Comparison of ENCODE assay signal across 10 mouse cellular contexts in the genomic region with DNA sequence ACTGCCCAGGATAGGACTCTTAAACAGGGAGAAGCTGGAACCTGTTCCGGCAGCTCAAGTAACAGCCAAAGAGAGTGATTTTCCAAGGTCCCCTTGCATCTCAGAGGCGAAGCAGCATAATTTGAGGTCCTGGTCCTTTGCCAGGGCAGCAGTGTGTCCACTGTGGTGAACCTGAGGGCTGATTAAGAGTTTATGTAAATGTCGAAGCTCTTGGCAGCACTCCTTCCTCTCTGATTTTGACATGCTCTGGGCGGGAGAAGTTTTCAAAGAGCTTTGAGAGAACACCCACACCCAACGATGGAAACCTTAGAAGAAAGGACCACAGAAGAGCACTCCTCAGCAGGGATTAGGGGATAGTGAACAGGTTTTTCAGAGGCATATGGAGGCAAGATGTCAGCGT.
A peak's percentile ranks its signal among the peaks of the same experiment; 100 is the strongest.
DNase-seq lines count a peak whose midpoint lies in the region; ATAC-seq and TF ChIP-seq lines count a peak whose summit lies in the region.
"Had no signal": no experiment of that assay in that cellular context is flagged by ENCODE, and none has a peak within 500 bp of the region (broad histone marks: within the 10 kb centered on the region; RNA-seq: fewer than 3 reads in every experiment).

No protein-coding gene starts in this region.

- 30% methylated on average over 6 of the region's 6 CpGs for WGBS in forebrain, embryonic 14.5 days
- WGBS in forebrain, embryonic 13.5 days: 60% methylated on average over 6 of the region's 6 CpGs
- 47% methylated on average over 6 of the region's 6 CpGs for WGBS in limb, embryonic 14.5 days
- WGBS in limb, embryonic 10.5 days: 76% methylated on average over 6 of the region's 6 CpGs
- 29% methylated on average over 6 of the region's 6 CpGs for WGBS in heart, postnatal 0 days
- 33% methylated on average over 6 of the region's 6 CpGs for WGBS in limb, embryonic 15.5 days
- 53% methylated on average over 6 of the region's 6 CpGs for WGBS in midbrain, embryonic 14.5 days

- no peaks in the 10 kb centered on the region for H3K9me3 ChIP-seq in forebrain, embryonic 14.5 days (replicated peaks; ENCODE audit: control insufficient read depth, low read length)
- H3K9me3 ChIP-seq in forebrain, embryonic 13.5 days (replicated peaks): no peaks in the 10 kb centered on the region
- no peaks in the 10 kb centered on the region for H3K9me3 ChIP-seq in limb, embryonic 14.5 days (ENCODE audit: control insufficient read depth, low read length)
- H3K9me3 ChIP-seq in limb, embryonic 10.5 days (replicated peaks): no peaks in the 10 kb centered on the region
- no peaks in the 10 kb centered on the region for H3K9me3 ChIP-seq in heart, postnatal 0 days (replicated peaks; ENCODE audit: control insufficient read depth, low read length)
- no peaks in the 10 kb centered on the region for H3K9me3 ChIP-seq in limb, embryonic 15.5 days
- no peaks in the 10 kb centered on the region for H3K9me3 ChIP-seq in midbrain, embryonic 14.5 days (ENCODE audit: control insufficient read depth, low read length)

- no peak overlapping the region for H3K4me3 ChIP-seq in forebrain, embryonic 14.5 days (ENCODE audit: low read depth, low read length)
- no peak overlapping the region for H3K4me3 ChIP-seq in forebrain, embryonic 13.5 days
- H3K4me3 ChIP-seq in limb, embryonic 14.5 days (replicated peaks; ENCODE audit: low read length): no peak overlapping the region
- H3K4me3 ChIP-seq in limb, embryonic 10.5 days: no peak overlapping the region
- no peak overlapping the region for H3K4me3 ChIP-seq in heart, postnatal 0 days (ENCODE audit: low read depth, low read length)
- no peak overlapping the region for H3K4me3 ChIP-seq in limb, embryonic 15.5 days
- H3K4me3 ChIP-seq in midbrain, embryonic 14.5 days (replicated peaks; ENCODE audit: low read depth, low read length): no peak overlapping the region
- H3K4me3 ChIP-seq: erythroblast, embryonic 14.5 days had no signal

- TF ChIP-seq POLR2A in limb, embryonic 14.5 days (IDR thresholded peaks at IDR 0.05; ENCODE audit: borderline replicate concordance, extremely low read depth, insufficient read depth, insufficient read length): no peak

- no peak overlapping the region for H3K27ac ChIP-seq in forebrain, embryonic 14.5 days (ENCODE audit: low read depth, low read length)
- no peak overlapping the region for H3K27ac ChIP-seq in forebrain, embryonic 13.5 days
- H3K27ac ChIP-seq in limb, embryonic 14.5 days (replicated peaks; ENCODE audit: low read depth, low read length): no peak overlapping the region
- no peak overlapping the region for H3K27ac ChIP-seq in limb, embryonic 10.5 days
- H3K27ac ChIP-seq in heart, postnatal 0 days (ENCODE audit: low read depth): peak overlapping the region; percentile 66
- H3K27ac ChIP-seq in limb, embryonic 15.5 days: peak overlapping the region; percentile 50; the same call in 1 of the 2 replicates
- no peak overlapping the region for H3K27ac ChIP-seq in midbrain, embryonic 14.5 days (replicated peaks; ENCODE audit: low read depth, low read length)

- no peaks in the 10 kb centered on the region for H3K36me3 ChIP-seq in forebrain, embryonic 14.5 days (ENCODE audit: control insufficient read depth, insufficient read depth, low read length)
- H3K36me3 ChIP-seq in forebrain, embryonic 13.5 days (ENCODE audit: poor library complexity, severe bottlenecking): no peaks in the 10 kb centered on the region
- no peaks in the 10 kb centered on the region for H3K36me3 ChIP-seq in limb, embryonic 14.5 days (ENCODE audit: control insufficient read depth, insufficient read depth, low read length)
- no peaks in the 10 kb centered on the region for H3K36me3 ChIP-seq in limb, embryonic 10.5 days
- no peaks in the 10 kb centered on the region for H3K36me3 ChIP-seq in heart, postnatal 0 days (replicated peaks; ENCODE audit: control insufficient read depth, insufficient read depth, low read length)
- no peaks in the 10 kb centered on the region for H3K36me3 ChIP-seq in limb, embryonic 15.5 days
- no peaks in the 10 kb centered on the region for H3K36me3 ChIP-seq in midbrain, embryonic 14.5 days (ENCODE audit: control insufficient read depth, insufficient read depth, low read length)

- TF ChIP-seq CTCF in heart, postnatal 0 days (IDR thresholded peaks at IDR 0.05; ENCODE audit: low read depth): no peak

- peak; percentile 67 for DNase-seq in forebrain, embryonic 14.5 days (ENCODE audit: low spot score)
- DNase-seq in limb, embryonic 14.5 days (ENCODE audit: low spot score): peak; percentile 49
- no peak for DNase-seq in limb, embryonic 10.5 days (ENCODE audit: low spot score)
- DNase-seq in heart, postnatal 0 days (ENCODE audit: low spot score): peak; percentile 60
- no peak for DNase-seq in midbrain, embryonic 14.5 days
- no peak for DNase-seq in left cerebral cortex, adult 9 months (ENCODE audit: low spot score in 2 of 2)
- DNase-seq: lung, postnatal 4 days had no signal

- no peak overlapping the region for H3K4me2 ChIP-seq in forebrain, embryonic 14.5 days (ENCODE audit: low read length)
- no peak overlapping the region for H3K4me2 ChIP-seq in forebrain, embryonic 13.5 days
- no peak overlapping the region for H3K4me2 ChIP-seq in limb, embryonic 14.5 days (replicated peaks; ENCODE audit: low read depth, low read length, severe bottlenecking)
- no peak overlapping the region for H3K4me2 ChIP-seq in heart, postnatal 0 days (ENCODE audit: low read depth, low read length)
- no peak overlapping the region for H3K4me2 ChIP-seq in limb, embryonic 15.5 days
- H3K4me2 ChIP-seq in midbrain, embryonic 14.5 days (ENCODE audit: low read length): no peak overlapping the region

- no peaks in the 10 kb centered on the region for H3K27me3 ChIP-seq in forebrain, embryonic 14.5 days (replicated peaks; ENCODE audit: control insufficient read depth, insufficient read depth, low read length)
- no peaks in the 10 kb centered on the region for H3K27me3 ChIP-seq in forebrain, embryonic 13.5 days
- no peaks in the 10 kb centered on the region for H3K27me3 ChIP-seq in limb, embryonic 14.5 days (ENCODE audit: control insufficient read depth, insufficient read depth, low read length)
- H3K27me3 ChIP-seq in limb, embryonic 10.5 days (ENCODE audit: low read depth, poor library complexity, severe bottlenecking): peaks cover 15% of the 10 kb centered on the region; the same call in 1 of the 2 replicates
- no peaks in the 10 kb centered on the region for H3K27me3 ChIP-seq in heart, postnatal 0 days (ENCODE audit: control insufficient read depth, insufficient read depth, low read length)
- no peaks in the 10 kb centered on the region for H3K27me3 ChIP-seq in limb, embryonic 15.5 days
- H3K27me3 ChIP-seq in midbrain, embryonic 14.5 days (ENCODE audit: control insufficient read depth, insufficient read depth, low read length): no peaks in the 10 kb centered on the region

- no peak for ATAC-seq in forebrain, embryonic 14.5 days
- no peak for ATAC-seq in forebrain, embryonic 13.5 days
- ATAC-seq in limb, embryonic 14.5 days (ENCODE audit: low FRiP score, low read depth): no peak
- no peak for ATAC-seq in heart, postnatal 0 days (ENCODE audit: insufficient read depth, low read depth)
- no peak for ATAC-seq in limb, embryonic 15.5 days (ENCODE audit: insufficient number of reproducible peaks, low FRiP score, low TSS enrichment, low read depth)
- ATAC-seq in midbrain, embryonic 14.5 days (ENCODE audit: low FRiP score, low TSS enrichment): no peak

- H3K9ac ChIP-seq in forebrain, embryonic 14.5 days (ENCODE audit: low read length): no peak overlapping the region
- H3K9ac ChIP-seq in forebrain, embryonic 13.5 days: no peak overlapping the region
- no peak overlapping the region for H3K9ac ChIP-seq in limb, embryonic 14.5 days (ENCODE audit: low read depth, low read length, severe bottlenecking)
- H3K9ac ChIP-seq in heart, postnatal 0 days (replicated peaks; ENCODE audit: low read depth, low read length): no peak overlapping the region
- no peak overlapping the region for H3K9ac ChIP-seq in limb, embryonic 15.5 days
- H3K9ac ChIP-seq in midbrain, embryonic 14.5 days (replicated peaks; ENCODE audit: low read length): no peak overlapping the region

- no peak for TF ChIP-seq EP300 in heart, postnatal 0 days (IDR thresholded peaks at IDR 0.05; ENCODE audit: low read depth)

- peaks cover 12% of the 10 kb centered on the region for H3K4me1 ChIP-seq in forebrain, embryonic 14.5 days (ENCODE audit: control insufficient read depth, insufficient read depth, low read length)
- H3K4me1 ChIP-seq in forebrain, embryonic 13.5 days: peaks cover 29% of the 10 kb centered on the region
- peaks cover 36% of the 10 kb centered on the region for H3K4me1 ChIP-seq in limb, embryonic 14.5 days (ENCODE audit: control insufficient read depth, insufficient read depth, low read length)
- H3K4me1 ChIP-seq in limb, embryonic 10.5 days: peaks cover 33% of the 10 kb centered on the region
- peaks cover 48% of the 10 kb centered on the region for H3K4me1 ChIP-seq in heart, postnatal 0 days (ENCODE audit: control insufficient read depth, insufficient read depth)
- peaks cover 39% of the 10 kb centered on the region for H3K4me1 ChIP-seq in limb, embryonic 15.5 days
- H3K4me1 ChIP-seq in midbrain, embryonic 14.5 days (ENCODE audit: control insufficient read depth, insufficient read depth, low read length): peaks cover 10% of the 10 kb centered on the region

Comparison
In these comparisons a context has a peak if more than half of its experiments do, and no peak if none do; other contexts are left out.
1. DNase-seq: peak in forebrain, embryonic 14.5 days (single experiment), limb, embryonic 14.5 days (single experiment) and heart, postnatal 0 days (single experiment); none in limb, embryonic 10.5 days (single experiment), midbrain, embryonic 14.5 days (single experiment) and left cerebral cortex, adult 9 months (0 of 2).
2. H3K27ac ChIP-seq: peak in heart, postnatal 0 days (single experiment) and limb, embryonic 15.5 days (single experiment); none in forebrain, embryonic 14.5 days (single experiment), forebrain, embryonic 13.5 days (single experiment), limb, embryonic 14.5 days (single experiment), limb, embryonic 10.5 days (single experiment) and midbrain, embryonic 14.5 days (single experiment).